Mouse (Mus musculus) brain, embryonic 14.5 days (tissue): Measurements from ENCODE around the gene Ano6. TPM values are rescaled to one million over a fixed set of nuclear protein-coding genes. Genes with fewer than 3 reads are reported as not detected.

Experiments
- DNase-seq: peaks from one replicate; pipeline ENCODE4 v3.0.0-alpha.2; 2011; ENCODE audit warnings: low read depth
- CTCF ChIP-seq: fragments of 200-500 bp; IDR thresholded peaks from 2 replicates; pipeline ENCODE4 v1.5.1; 2012; ENCODE audit warnings: inconsistent platforms, mild to moderate bottlenecking, moderate library complexity, borderline replicate concordance; ENCODE audit not compliant: insufficient read depth, insufficient read length; ENCODE audit errors: extremely low read depth
- POLR2A ChIP-seq: fragments of 200-500 bp; IDR thresholded peaks from 2 replicates; pipeline ENCODE4 v1.6.1; 2012; ENCODE audit warnings: mild to moderate bottlenecking, inconsistent platforms, borderline replicate concordance; ENCODE audit not compliant: poor library complexity, insufficient read depth, insufficient read length, severe bottlenecking; ENCODE audit errors: extremely low read depth
- polyA plus RNA-seq: library from polyadenylated mRNA; depleted of rRNA; stranded (reverse); fragments of >200 nt; gene quantifications from 2 replicates; pipeline ENCODE4 v1.2.3, GENCODE M21; 2012

Gene Ano6
- polyA plus RNA-seq, 1 experiment, result 32.5 TPM

DNA sequence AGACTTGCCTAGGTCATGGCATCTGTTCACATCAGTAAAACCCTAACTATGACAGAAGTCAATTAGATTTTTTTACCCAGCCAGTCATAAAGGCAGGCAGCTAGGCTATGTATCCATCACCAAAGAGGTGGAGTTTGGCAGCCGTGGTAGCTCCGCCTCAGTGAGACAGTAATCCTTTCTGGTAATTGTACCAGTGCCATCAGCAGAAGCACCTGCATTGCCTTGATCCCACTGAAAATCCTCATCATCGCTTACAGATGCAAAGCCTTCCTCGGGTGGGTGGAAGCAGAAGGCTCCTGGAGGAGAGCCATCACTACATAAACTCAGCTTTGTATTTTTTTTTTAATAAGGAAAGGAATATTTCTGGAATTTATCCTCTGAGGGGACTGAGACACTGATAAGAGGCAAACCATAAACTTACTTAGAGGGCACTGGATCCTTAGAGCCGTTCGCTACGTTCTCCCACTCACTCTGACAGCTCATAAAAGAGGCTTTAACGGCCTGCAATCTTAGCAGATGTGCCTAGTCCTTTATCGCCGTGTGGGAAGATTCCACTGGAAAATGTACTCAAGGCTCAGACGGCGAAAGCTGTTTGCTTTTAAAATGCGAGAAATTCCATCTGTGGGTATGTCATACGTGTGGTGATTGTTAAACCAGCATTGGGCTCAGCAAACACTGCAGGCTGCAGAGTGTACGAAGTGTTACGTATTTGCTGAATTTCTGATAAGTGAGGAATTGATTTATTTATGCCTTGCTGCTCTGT is 140.6 kb downstream of the Ano6 start:
- peak; percentile 80 for DNase-seq
- no peak for TF ChIP-seq CTCF
- TF ChIP-seq POLR2A, result no peak

DNA sequence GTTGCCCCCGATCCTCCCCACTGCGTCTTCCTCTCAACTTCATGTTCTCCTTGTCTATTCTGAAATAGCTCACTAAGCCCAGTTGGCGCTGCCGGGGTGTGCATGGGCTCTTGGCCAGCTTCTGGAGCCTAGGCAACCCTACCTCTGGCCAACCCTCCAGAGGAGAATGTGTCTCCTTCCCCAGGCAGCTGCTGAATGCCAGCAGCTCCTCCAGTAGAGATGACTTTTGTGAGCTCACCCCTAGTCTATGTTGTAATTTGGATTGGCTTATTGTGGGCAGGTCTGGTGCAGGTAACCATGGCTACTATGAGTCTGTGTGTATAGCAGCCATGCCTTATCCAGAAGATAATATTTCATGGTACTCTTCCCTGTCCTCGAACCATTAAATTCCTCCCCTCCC is 141.7 kb downstream of the Ano6 start:
- peak; percentile 58 for DNase-seq
- TF ChIP-seq CTCF (no peak), POLR2A (no peak)

DNA sequence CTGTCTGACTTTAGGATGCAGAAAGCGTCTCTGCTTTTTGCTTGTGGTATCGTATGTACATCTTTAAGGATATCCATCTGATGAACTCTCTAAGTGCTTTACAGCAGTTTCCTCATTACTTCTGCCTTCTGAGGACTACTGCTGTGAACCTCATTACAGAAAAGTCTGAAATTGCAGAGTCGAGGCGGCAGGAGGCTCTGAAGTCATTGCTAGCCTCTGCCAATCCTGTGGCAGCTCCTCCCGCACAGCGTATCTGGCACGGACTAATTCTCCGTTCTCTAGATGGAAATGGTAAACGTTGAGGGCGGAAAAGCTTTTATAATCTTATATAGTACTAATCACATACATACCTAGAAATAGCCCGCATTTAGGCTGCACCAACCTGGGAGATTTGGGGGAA is 144.5 kb downstream of the Ano6 start:
- TF ChIP-seq POLR2A (no peak), CTCF (no peak)
- DNase-seq, result peak; percentile 70

DNA sequence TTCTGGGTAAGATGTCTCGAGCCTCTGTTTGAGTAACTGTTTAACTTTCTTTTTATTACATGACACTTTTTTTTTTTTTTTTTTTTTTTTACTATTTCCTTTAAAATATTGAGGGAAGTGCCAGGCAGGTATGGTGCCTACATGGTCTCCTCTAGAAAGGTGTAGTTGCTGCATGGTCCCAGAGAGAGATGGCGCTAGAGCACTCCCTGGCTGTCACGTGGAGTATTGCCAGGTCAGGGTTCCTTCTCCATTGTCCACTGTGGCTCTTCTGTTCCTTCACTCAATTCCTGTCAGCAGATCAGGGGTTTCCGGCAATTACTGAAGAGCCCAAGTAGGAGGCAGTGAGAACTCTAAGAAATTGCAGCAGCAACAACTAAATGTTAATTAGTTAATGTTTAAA is 152.8 kb downstream of the Ano6 start:
- no peak for TF ChIP-seq POLR2A
- peak; percentile 49; the same call in 1 of the 2 replicates for TF ChIP-seq CTCF
- DNase-seq, result no peak

DNA sequence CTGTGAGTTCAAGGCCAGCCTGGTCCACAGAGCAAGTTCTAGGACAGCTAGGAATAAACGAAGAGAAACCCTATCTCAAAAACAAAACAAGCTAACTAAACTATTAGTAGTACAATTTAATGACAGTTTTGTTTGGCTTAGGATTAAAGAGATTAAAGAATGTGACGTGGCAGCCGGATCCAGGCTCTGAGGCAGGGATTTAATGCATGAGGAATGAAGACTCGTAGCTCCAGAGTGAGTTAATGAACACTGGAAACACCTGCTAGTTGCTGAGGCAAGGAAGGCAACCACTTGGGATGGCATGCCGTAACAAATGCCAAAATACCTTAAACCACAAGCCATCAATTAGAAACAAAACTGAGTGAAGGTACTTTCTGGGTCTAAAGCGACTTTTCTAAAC is 153.7 kb downstream of the Ano6 start:
- TF ChIP-seq CTCF (no peak), POLR2A (no peak)
- no peak for DNase-seq

DNA sequence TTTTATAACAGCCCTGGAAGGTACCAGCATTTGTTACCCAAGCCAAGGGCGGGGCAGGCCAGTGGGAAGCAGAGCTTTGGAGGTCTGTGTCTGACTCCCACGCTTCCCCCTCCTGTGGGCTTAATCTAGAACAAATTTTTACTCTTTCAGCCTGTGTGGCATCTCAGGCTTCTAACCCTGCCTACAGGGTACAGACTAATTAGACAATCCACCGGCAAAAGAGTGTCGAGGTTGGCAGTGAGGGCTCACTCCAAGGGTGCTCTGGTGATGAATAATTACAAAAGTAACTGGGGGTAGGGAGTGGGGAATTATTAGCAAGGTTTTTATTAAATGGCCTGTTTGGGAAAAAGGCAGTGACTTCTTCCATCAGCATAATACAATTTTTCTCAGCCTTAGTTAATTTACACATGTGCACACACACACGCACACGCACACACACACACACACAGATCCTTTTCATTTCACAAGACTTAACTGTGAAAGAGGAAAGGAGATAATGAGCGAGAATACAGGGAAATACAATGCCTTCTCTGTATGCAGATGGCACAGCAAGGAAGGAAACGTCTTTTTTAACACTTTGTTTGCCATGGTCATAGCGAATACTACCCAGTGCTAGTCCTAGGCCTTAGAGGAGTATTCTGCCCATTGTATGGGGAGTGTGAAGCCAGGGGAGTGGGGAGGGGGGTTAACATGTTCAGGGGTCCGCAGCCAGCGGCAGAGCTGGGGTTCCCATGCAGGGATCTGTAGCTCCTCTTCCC is 155.5 kb downstream of the Ano6 start:
- TF ChIP-seq POLR2A (no peak), CTCF (no peak)
- peak; percentile 77 for DNase-seq

DNA sequence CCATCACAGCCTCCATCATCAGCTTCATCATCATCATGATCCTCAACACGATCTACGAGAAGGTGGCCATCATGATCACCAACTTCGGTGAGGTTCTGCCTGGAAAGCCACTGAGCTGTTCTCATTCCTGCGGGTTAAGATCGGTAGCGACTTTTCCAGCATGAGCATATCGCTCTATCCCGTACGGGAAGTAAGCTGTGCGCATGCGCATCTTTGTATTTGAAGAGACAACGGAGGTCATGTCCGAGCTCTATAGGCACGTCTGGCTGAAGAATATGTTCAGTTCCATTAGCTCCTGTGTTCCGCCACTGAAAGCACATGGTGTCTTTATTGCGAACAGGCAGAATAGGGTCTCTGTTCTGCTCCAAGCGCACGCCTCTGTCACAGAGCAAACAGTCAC is 157.8 kb downstream of the Ano6 start:
- TF ChIP-seq POLR2A (no peak), CTCF (no peak)
- no peak for DNase-seq

DNA sequence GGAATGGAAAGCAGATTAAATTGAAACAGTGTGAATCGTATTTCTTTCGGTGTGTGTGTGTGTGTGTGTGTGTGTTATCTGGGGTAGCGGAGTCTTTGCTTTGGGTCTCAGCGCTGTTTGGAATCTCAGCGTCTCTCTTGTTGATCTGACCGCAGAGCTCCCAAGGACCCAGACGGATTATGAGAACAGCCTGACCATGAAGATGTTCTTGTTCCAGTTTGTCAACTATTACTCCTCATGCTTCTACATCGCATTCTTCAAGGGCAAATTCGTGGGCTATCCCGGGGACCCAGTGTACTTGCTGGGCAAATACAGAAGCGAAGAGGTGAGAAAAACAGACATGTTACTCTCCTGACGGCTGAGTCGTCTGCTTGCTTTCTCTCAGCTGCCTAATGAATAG is 158.7 kb downstream of the Ano6 start:
- DNase-seq, result no peak
- TF ChIP-seq CTCF, result no peak
- no peak for TF ChIP-seq POLR2A

DNA sequence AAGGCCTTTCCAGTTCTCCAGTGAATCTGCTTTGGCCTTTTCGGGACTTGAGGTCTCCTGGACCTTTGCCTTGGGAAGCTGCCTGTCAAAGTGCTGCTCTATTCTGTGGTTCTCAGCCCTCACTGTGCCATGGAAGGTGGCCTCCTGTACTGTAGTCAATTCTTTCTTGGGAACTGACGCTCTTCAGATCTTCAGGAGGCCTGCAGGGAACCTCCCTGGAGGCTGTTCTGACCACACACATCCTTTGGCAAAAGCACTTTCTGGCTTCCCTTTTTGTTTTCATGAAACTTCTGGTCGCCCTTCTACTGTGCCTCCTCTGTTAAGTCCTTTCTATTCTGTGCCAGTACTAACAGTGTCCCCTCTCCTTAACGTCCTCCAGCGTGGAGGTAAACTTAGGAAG is 160.9 kb downstream of the Ano6 start:
- DNase-seq, result no peak
- TF ChIP-seq CTCF (no peak), POLR2A (no peak)

DNA sequence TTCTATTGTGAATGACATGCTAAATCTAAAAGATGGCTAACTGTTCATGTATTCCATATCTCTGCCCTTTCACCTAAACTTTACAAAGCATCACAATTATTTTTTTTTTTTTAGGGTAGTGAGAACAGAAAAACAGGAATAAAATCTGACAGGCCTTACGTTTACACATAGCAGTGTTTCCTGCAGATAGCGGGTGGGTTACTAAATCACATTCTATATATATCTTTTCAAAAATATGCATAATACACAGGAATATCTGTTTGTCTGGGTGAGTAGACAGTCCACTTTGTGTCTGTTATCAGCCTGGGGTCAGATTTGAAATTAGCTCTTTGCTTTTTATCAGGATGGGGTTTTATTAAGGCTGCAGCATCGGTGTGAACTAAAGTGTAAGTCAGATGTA is 166.0 kb downstream of the Ano6 start:
- no peak for DNase-seq
- TF ChIP-seq CTCF (no peak), POLR2A (no peak)

DNA sequence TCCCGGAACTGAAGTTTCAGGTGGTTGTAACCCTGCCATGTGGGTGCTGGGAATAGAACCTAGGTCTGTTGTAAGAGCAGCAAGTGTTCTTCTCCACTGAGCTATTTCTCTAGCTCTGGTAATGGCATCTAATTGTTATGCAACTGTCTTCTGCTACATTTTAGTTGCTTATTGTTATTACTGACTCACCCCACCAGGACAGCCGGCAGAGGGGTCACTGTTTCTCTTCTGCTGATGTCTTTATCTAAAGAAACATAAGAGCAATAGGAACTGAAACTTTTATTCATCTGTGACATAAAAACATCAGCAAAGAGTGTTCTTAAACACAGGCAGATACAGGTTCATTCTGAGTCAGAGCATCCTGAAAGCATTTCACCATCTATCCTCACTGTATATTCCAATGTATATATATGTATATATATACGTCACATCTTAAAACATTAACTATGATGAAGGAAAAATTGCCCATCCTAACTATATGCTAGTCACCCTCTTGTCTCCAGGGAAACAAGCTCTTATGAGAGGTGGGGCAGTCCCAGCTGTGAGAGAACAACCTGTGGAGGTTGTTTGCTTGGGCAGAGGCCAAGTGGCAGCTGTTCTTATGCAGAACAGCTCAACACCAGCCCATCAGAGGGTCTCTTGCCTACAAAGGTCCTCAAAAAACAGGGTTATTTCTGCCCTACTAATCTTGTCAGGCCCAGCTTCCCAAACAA is 171.9 kb downstream of the Ano6 start:
- no peak for DNase-seq
- no peak for TF ChIP-seq POLR2A
- no peak for TF ChIP-seq CTCF

DNA sequence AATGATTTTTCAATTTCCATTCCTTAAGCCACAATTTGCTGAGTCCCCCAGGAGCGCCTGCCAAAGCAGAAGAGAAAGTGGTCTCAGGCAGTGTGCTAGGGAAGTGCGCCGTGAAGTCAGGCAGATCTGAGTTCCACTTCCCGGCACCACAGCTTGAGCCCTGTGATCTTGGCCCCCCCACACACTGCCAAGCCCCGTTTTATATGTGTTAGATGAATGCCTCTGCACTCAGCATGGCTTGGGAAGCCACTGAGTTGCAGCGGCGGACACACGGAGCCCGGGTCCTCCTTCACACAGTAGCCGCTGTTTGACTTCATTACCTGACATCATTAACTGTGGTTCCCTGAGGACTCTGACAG is 172.5 kb downstream of the Ano6 start:
- TF ChIP-seq CTCF (no peak), POLR2A (no peak)
- DNase-seq, result peak; percentile 68

DNA sequence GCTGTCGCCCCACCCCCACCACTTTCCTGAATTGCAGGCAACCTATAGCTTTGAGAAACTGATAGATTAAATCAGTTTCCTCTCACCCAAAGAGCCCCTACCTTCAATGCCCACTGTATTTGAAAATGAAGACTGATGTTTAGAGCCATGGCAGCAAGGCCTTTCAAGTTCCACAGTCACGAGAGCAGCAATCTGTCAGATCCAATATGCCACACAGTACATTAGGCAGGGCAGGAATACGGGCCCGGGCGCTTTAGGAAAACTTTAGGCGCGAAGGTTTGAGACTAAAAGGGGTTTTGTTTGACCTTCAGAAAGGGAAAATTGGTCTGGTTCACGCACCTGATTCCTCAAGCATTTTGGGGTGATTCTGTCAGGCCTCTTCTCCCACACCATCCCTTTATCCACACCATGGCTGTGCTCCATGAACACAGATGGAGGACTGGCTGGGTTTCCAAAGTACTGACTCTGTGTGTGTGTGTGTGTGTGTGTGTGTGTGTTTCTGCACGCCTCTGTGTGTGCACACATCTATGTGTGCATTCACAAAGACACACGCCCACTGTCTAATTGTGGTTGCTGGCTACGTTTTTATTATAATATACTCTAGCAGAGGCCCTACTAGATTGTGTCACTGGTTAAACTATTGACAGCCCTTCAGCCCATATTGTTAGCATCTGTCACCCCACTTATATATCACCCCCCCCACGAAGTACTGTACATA is 173.0 kb downstream of the Ano6 start:
- TF ChIP-seq CTCF (no peak), POLR2A (no peak)
- DNase-seq, result peak; percentile 64
